In the genomic region with DNA sequence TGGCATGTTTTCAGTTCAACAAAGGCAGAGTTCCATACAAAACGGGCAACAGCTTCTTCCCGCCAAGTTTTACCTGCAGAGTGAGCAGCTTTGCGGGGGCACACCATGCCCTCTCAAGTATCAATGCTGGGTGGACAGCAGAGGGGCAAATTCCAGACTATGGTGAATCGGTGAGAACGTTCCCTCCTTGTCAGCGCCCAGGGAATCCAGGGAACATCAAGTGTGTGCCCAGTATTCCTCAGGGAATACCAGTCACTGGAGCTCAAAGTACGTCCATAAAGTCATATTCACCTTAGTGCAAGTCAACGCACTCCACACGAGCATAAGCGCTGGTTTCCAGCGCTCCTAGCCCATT, we compare ENCODE assay signal across 9 mouse cellular contexts. TPM values are rescaled to one million over a fixed set of nuclear protein-coding genes. Genes with fewer than 3 reads are reported as not detected.
A peak's percentile ranks its signal among the peaks of the same experiment; 100 is the strongest.
DNase-seq lines count a peak whose midpoint lies in the region; ATAC-seq and TF ChIP-seq lines count a peak whose summit lies in the region.
"Had no signal": no experiment of that assay in that cellular context is flagged by ENCODE, and none has a peak within 500 bp of the region (broad histone marks: within the 10 kb centered on the region; RNA-seq: fewer than 3 reads in every experiment).

No protein-coding gene starts in this region.

- H3K36me3 ChIP-seq in heart, embryonic 11.5 days (ENCODE audit: control insufficient read depth, insufficient read depth, low read length) = no peaks in the 10 kb centered on the region
- H3K36me3 ChIP-seq in hindbrain, embryonic 11.5 days (ENCODE audit: control insufficient read depth, insufficient read depth, low read length) = no peaks in the 10 kb centered on the region
- no peaks in the 10 kb centered on the region for H3K36me3 ChIP-seq in midbrain, embryonic 10.5 days

- H3K27ac ChIP-seq in heart, embryonic 11.5 days (ENCODE audit: low read depth, low read length) = no peak overlapping the region
- H3K27ac ChIP-seq in hindbrain, embryonic 11.5 days (ENCODE audit: low read depth, low read length) = no peak overlapping the region
- H3K27ac ChIP-seq in midbrain, embryonic 10.5 days (replicated peaks) = no peak overlapping the region

- no peak overlapping the region for H3K9ac ChIP-seq in heart, embryonic 11.5 days (ENCODE audit: low read depth, low read length)
- H3K9ac ChIP-seq in hindbrain, embryonic 11.5 days (ENCODE audit: low read depth, low read length) = no peak overlapping the region

- WGBS in heart, embryonic 11.5 days (ENCODE audit: insufficient replicate concordance) = 54% methylated on average over 11 of the region's 11 CpGs
- WGBS in hindbrain, embryonic 11.5 days = 51% methylated on average over 11 of the region's 11 CpGs
- WGBS in midbrain, embryonic 10.5 days = 58% methylated on average over 11 of the region's 11 CpGs

- 0 out of 2 replicates have a peak, but pooled peaks cover 8% of the 10 kb centered on the region for H3K4me1 ChIP-seq in heart, embryonic 11.5 days (ENCODE audit: control insufficient read depth, insufficient read depth, low read length)
- peaks cover 3% of the 10 kb centered on the region; the same call in 1 of the 2 replicates for H3K4me1 ChIP-seq in hindbrain, embryonic 11.5 days (replicated peaks; ENCODE audit: control insufficient read depth, insufficient read depth, low read length)
- peaks cover 23% of the 10 kb centered on the region for H3K4me1 ChIP-seq in midbrain, embryonic 10.5 days

- no peak for TF ChIP-seq CTCF in brain, embryonic 14.5 days (IDR thresholded peaks at IDR 0.05; ENCODE audit: borderline replicate concordance, extremely low read depth, insufficient read depth, insufficient read length)

- H3K9me3 ChIP-seq in heart, embryonic 11.5 days (replicated peaks; ENCODE audit: control insufficient read depth, low read length) = no peaks in the 10 kb centered on the region
- H3K9me3 ChIP-seq in hindbrain, embryonic 11.5 days (ENCODE audit: control insufficient read depth, low read length) = no peaks in the 10 kb centered on the region
- no peaks in the 10 kb centered on the region for H3K9me3 ChIP-seq in midbrain, embryonic 10.5 days (replicated peaks)

- no peak for TF ChIP-seq POLR2A in brain, embryonic 14.5 days (IDR thresholded peaks at IDR 0.05; ENCODE audit: borderline replicate concordance, extremely low read depth, insufficient read depth, insufficient read length, poor library complexity, severe bottlenecking)

- DNase-seq in heart, adult 8-10 months (ENCODE audit: low spot score) = no peak
- peak; percentile 13 for DNase-seq in brain, embryonic 14.5 days (ENCODE audit: low read depth)
- DNase-seq in hindbrain, embryonic 11.5 days (ENCODE audit: low spot score) = no peak
- DNase-seq in midbrain, embryonic 10.5 days (ENCODE audit: low spot score) = no peak
- DNase-seq in Muller cell, postnatal 12 days (ENCODE audit: inconsistent ontology term) = no peak
- no peak for DNase-seq in retina, embryonic 14.5 days (ENCODE audit: low spot score)
- DNase-seq: right cerebral cortex, postnatal 25 days had no signal

- no peak for ATAC-seq in heart, embryonic 11.5 days (replicated peaks; ENCODE audit: insufficient number of reproducible peaks, low FRiP score, low TSS enrichment)
- no peak for ATAC-seq in hindbrain, embryonic 11.5 days (ENCODE audit: low FRiP score)
- no peak for ATAC-seq in erythroid progenitor cell, adult 5-6 weeks (replicated peaks; ENCODE audit: low FRiP score, poor library complexity, severe bottlenecking)

- no peak overlapping the region for H3K4me3 ChIP-seq in heart, embryonic 11.5 days (ENCODE audit: low read depth, low read length)
- H3K4me3 ChIP-seq in hindbrain, embryonic 11.5 days (ENCODE audit: low read depth, low read length) = 0 out of 2 replicates have a peak overlapping the region, but pooled peaks have one; percentile 70
- peak overlapping the region; percentile 74 for H3K4me3 ChIP-seq in midbrain, embryonic 10.5 days

- H3K27me3 ChIP-seq in heart, embryonic 11.5 days (ENCODE audit: control insufficient read depth, insufficient read depth, low read length) = peaks cover 19% of the 10 kb centered on the region
- 0 out of 2 replicates have a peak, but pooled peaks cover 2% of the 10 kb centered on the region for H3K27me3 ChIP-seq in hindbrain, embryonic 11.5 days (ENCODE audit: control insufficient read depth, insufficient read depth, low read length)
- peaks cover 21% of the 10 kb centered on the region for H3K27me3 ChIP-seq in midbrain, embryonic 10.5 days (ENCODE audit: low read depth, poor library complexity, severe bottlenecking)

- H3K4me2 ChIP-seq in heart, embryonic 11.5 days = peak overlapping the region; percentile 87; the same call in 1 of the 2 replicates
- peak overlapping the region; percentile 92; the same call in 1 of the 2 replicates for H3K4me2 ChIP-seq in hindbrain, embryonic 11.5 days (replicated peaks; ENCODE audit: low read depth, low read length)

RNA-seq across cellular contexts. Expression of a gene that starts 1.2 kb away (rescaled TPM):
- polyA plus RNA-seq in heart, embryonic 11.5 days (2014; fragmentation: Nextera tagmentation; extraction: Ambion mirVana) = 8.4 and 12.1 TPM in 2 replicates
- total RNA-seq in heart, adult 8-10 months (2022) = 1 to 10 TPM; 5.1 to 9.4 (median 7.1) TPM
- polyA plus RNA-seq in brain, embryonic 14.5 days (2012; rRNA removed) = 15.1 and 20.1 TPM in 2 replicates
- polyA plus RNA-seq in hindbrain, embryonic 11.5 days (2014; fragmentation: Nextera tagmentation; extraction: Ambion mirVana) = 18.3 and 20.0 TPM in 2 replicates
- polyA plus RNA-seq in midbrain, embryonic 10.5 days (2016; fragmentation: Nextera tagmentation; extraction: Ambion mirVana) = 17.5 and 20.7 TPM in 2 replicates
- total RNA-seq in erythroid progenitor cell, adult 5-6 weeks (2015; ENCODE audit: low replicate concordance) = 3.8 TPM in 1 of 2 replicates, not detected in the other
- total RNA-seq in erythroid progenitor cell, adult 5-6 weeks (2017; ENCODE audit: low replicate concordance) = 0.68 and 1.3 TPM in 2 replicates

RNA-seq across cellular contexts. Expression of a gene that starts 47.8 kb away (rescaled TPM):
- polyA plus RNA-seq in heart, embryonic 11.5 days (2014; fragmentation: Nextera tagmentation; extraction: Ambion mirVana) = 0.28 and 0.54 TPM in 2 replicates
- total RNA-seq in heart, adult 8-10 months (2022) = 1 to 10 TPM; 2.6 to 4.1 (median 3.3) TPM
- 0.08 and 0.19 TPM in 2 replicates for polyA plus RNA-seq in brain, embryonic 14.5 days (2012; rRNA removed)
- 0.33 and 0.43 TPM in 2 replicates for polyA plus RNA-seq in hindbrain, embryonic 11.5 days (2014; fragmentation: Nextera tagmentation; extraction: Ambion mirVana)
- 0.34 and 0.42 TPM in 2 replicates for polyA plus RNA-seq in midbrain, embryonic 10.5 days (2016; fragmentation: Nextera tagmentation; extraction: Ambion mirVana)
- 5.0 and 5.9 TPM in 2 replicates for total RNA-seq in erythroid progenitor cell, adult 5-6 weeks (2015; ENCODE audit: low replicate concordance)
- 2.6 and 6.8 TPM in 2 replicates for total RNA-seq in erythroid progenitor cell, adult 5-6 weeks (2017; ENCODE audit: low replicate concordance)
